Mouse (Mus musculus) spleen, postnatal 10 days (tissue): ENCODE measurements around the gene Nom1.
A peak's percentile ranks its signal among the peaks of the same experiment; 100 is the strongest.
"Not testable (repeated sequence)": the region's sequence is repeated elsewhere in the genome, so short reads cannot be mapped to it uniquely, and the experiment has no call there.

ENCODE experiments used
- DNase-seq, 2 experiments: peaks; one replicate each; pipeline ENCODE4 v3.0.0; 2021 to 2022; ENCODE audit warnings: low spot score in 2 of 2

Gene Nom1

DNA sequence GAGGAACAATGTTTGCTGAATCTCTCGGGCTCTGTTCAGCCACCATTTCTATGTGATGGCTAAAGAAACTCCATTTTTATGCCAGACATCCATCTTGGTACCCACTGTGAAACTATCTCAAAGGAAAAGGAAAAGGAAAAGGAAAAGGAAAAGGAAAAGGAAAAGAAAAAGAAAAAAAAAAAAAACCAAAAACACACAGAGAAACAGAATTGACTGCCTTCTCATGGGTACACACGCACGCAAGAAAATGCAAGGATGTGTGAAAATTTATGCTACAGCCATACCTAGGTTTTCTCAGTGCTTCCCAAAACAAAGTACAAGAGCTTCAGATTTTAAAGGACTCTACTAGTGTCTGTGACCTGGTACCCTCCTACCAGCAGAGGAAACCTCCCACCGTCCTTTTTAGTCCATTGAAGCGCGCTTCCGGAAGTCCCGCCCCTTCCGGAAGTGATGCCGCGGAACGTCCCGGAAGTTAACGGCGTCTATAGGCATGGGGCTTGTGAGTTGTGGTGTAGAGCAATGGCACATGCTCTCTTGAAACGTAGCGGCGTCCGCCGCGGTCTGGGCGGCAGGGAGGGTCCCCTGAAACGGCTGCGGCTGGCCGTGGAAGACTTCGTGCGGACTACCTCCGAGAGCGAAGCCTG, at the start of gene Nom1:
Gene Nom1 (plus strand): TSS at position 437 of the 644 bp plus-strand sequence.
- peak; percentile 81 to 91 for DNase-seq

DNA sequence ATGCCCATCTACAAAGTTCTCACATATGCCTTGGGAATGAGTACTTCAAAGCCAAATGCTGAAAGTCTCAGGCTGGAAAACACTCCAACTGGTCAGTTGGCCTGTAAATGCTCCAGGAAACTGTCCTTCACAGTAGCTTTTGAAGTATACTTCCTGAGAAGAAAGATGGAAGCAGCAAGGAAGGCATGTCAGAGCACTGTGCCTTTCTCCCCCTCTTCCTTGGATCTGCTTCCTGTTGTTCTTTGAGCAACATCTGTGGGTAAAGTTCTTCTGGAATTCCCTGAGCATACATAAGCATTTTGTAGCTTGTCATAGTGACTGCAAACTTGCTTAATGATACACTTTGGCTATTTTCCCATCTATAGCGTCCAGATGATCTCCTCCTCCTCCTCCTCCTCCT, 46.9 kb upstream of the Nom1 start:
- DNase-seq, result no peak

DNA sequence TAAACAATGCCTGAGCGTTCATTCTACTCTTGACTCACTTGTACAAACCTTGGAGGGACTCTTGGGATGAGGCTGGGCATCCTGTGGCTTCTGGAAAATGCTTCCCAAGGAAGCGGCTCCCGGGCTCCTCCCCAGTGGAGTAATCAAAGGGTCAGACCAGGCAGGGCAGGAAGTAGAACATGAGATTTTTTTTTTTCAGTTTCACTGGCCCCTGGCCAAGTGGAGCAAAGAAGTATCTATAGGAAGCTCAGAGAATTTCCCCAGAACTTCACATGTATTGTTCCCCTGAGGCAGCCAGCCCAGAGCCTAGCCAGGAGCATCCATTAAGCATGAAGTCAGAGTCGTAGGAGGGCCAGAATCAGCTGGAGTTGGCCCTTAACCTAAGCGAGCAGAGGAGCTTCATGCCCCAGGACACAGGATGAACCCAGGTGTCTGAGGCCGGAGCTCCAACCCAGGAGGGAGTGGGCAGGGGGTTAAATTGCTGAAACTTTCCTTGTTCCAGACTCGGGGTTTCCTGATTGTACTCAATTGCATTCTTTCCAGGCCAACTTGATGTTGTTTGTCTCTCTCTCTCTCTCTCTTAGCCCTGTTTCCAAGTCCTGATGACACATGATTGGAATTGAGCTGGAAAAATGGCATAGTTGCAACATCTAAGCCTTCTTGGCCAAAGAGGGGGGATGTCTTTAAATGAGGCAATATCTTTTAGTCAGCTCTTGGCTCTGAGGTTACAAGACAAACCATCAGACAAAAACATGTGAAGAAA, 46.1 kb upstream of the Nom1 start:
- DNase-seq, result no peak

DNA sequence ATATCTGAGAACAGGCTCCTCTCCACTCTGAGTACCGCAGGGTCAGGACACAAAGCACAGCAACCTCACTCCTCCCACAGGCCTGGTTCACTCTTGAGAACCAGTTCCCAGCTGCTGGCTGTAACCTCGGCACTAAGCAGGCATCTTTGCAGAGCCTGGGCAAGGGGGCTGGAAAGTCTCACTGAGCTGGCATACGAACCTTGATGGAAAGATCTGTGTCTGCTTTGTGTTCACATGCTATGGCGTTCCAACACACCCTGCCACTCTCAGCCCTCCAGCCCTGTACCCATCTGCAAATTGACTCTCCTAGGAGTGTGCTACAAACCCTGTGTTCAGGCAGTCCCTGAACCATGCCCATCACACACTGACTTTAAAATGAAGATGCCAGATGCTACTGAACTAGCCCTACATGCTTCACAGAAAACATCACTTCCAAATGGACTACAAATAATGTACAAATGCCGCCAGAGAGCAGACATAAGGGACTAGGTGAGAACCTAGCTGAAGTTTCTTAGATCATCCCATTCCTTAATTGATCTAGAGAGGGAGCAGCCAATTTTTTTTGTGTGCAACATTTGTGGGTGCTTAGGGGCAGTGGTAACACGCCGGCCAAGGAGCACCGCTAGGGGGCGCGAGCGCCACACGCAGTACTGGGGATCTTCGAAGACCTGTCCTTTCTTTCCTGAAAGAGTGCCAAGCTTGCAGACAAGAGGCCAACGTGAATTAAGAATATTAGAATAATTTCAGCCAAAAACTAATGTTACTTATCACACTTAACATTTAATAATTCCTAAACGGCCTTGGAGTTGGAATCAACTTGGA, 45.3 kb upstream of the Nom1 start:
- peak; percentile 69 to 88 for DNase-seq

DNA sequence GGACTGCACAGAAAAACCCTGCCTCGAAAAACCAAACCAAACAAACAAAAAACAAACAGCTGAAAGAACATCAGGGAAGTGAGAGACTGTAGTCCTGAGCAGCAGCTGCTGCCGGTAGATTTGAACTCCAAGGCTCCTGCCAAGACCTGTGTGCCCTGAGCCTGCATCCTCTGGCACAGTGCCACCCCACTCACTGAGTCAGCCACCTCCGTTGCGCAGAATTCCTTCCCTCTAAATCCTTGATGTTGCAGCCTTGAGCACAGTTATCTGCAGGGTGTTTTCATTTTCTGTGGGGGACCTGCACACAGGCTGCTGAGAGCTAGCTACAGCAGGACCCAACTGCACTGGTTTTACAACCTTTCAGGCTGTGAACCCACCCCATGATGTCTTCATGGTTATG, 36.0 kb upstream of the Nom1 start:
- DNase-seq, result no peak

DNA sequence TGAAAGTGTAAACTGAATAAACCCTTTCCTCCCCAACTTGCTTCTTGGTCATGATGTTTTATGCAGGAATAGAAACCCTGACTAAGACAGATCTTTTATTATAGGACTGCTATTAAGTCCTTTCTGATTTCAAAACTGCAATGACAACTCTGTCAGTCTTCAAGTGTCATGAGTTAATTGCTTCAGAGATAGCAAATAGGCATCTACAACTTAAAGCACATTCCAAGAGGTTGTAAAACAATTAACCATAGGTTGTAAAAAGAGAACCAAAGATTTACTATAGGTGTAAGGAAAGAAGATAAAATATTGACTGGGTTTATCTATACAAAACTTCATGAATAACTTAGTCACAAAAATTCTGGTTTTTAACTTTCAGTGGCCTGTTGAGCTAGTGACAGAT, 23.6 kb upstream of the Nom1 start:
- DNase-seq, result no peak

DNA sequence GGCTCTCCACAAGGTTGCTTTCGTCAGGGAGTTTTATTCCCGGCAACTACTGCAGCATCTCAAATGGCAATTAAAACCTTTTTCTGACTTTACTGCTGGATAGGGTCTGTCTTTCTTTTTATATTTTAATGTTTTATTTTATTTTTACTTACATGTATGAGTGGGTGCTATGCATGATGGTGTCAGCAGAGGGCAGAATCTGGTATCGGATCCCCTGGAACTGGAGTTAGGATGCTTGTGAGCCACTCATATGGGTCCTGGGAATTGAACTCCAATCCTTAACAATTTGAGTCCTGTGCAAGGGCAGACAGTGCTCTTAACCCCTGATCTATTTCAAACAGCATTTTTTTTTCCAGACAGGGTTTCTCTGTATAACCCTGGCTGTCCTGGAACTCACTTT, 21.4 kb upstream of the Nom1 start:
- no peak for DNase-seq

DNA sequence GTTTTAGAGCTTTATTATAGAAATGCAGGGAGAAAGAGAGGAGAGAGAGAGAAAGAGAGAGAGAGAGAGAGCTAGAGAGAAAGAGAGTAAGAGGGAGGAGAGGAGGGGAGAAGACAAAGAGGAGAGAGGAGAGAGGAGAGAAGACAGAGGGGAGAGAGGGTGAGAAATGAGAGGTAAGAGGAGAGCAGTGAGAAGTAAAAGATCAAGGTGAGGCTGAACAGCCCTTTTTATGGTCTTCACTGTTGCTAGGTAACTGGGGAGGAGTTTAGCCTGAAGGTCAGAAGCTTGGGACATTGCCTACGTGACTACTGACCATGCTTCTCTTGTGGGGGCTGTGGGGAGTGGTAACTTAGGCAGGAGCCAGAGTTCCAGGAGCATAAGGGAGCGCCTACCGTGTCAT, 11.1 kb upstream of the Nom1 start:
- not testable (repeated sequence) for DNase-seq

DNA sequence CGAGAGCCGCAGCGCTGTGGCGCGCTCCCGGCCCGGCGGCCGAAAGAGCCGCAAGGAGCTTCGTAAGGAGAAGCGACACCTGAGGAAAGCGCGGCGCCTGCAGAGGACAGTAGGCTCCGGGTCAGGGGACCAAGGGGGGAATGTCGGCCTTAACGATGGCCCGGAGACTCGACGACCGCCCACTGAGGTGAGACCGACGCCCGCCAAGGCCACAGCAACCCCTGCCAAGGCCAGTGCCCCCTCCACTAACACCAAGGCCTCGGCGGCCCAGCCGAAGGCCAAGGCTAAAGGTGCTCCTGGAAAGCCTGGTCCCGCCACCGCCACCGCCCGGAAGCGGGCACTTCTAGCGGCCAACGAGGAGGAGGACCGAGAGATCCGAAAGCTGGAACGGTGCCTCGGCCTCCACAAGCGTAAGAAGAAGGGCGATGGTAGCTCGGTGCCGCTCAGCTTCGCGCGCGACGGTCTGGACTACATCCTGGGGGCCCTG, 451 bp downstream of the Nom1 start:
- DNase-seq, result peak; percentile 56 to 60

DNA sequence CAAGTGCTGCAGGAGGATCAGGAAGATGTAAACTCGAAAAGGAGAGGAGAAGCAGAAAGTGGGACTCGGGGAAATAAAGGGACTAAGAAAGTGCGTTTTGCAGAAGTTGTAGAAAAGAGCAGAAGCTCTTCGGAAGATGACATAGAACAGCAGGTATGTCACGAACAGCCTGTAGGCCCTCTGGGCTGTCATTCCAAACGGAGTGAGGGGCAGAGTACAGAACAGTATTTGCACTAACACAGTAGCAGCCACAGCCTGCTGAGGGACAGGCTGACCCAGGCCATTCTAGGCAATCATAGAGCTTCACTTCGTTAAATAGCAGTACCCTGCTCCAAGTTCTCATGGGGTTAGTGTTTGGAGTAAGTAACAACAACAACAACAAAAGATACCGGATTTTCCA, 1.0 kb downstream of the Nom1 start:
- no peak for DNase-seq

DNA sequence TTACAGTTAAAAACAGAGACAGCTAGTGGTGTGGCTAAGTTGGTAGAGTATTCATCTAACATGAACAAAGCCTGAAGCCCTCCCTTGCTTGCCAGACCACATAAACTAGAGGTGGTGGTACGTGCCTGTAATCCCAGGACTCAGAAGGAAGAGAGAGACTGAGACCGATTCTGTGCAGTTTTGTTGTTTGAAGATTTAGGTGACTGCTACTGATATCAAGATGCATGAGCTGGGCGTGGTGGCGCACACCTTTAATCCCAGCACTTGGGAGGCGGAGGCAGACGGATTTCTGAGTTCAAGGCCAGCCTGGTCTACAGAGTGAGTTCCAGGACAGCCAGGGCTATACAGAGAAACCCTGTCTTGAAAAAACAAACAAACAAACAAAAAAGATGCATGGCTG, 2.3 kb downstream of the Nom1 start:
- DNase-seq, result not testable (repeated sequence)

DNA sequence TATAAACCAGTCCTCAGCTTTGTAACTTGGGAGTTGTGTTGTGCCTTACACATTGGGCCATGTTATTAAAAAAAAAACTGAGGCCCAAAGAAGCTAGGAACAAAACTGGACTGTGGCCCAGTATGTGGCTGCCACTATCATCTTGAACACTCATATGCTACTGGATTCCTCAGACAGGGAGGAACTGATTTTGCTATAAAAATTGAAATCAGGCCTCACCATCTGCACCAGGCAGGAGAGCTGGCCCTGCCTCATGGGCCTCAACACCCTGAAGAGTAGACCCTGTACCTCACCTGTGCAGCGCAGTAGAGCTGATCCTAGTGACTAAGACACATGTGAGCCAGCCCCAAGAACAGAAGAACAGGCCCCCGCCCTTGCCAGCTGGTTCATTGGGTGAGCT, 10.8 kb downstream of the Nom1 start:
- no peak for DNase-seq

DNA sequence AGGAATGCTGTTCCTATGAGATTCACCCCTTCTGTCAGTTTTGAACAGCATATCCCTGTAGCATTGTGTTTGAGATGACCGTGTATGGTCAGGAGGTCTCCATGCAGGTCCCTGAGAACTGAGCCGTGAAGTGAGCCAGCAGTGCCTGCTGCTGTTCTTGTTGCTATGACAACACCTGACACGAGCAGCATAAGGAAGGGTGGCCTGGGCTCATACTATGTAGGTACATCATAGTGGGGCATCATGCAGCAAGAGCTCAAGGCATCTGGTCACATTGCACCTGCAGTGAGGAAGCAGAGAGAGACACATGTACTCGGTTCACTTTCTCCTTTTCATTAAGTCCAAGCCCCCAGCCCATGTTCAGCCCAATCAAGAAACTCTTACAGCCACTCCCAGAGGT, 17.9 kb downstream of the Nom1 start:
- DNase-seq, result no peak

DNA sequence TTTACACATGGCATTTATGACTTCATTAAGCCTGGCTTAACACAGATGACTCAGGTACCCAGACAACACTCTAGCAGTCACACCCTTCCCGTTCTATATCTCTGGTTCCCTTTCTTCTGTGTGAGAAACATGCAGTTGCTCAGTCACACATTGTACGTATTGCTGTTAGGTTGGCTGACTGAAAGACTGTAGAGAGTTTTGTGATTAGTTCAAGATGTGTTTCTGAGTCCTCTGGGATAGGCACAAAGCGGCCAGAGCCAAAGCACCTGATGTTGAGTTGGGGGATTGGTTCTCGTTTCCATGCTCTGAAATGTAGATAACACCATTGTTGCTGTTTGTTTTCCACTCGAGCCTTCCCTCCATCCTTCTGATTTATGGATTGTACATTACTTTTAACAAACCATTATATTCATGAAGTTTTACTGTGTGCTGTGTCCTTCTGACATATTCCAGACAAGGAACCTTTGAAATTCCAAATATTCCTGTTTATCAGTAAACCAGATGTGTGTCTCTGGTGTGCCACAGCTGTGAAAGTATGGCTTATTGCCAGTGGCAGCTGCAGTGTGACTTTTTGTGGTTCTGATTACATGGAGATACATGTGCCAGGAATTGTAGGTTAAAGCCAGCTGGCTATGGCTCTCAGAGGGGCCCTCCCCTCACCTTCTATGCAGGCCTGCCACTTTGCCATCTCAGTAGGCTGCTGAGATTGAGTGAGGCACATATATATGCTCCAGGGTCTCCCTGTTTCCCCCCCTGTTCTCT, 22.6 kb downstream of the Nom1 start:
- DNase-seq, result no peak

DNA sequence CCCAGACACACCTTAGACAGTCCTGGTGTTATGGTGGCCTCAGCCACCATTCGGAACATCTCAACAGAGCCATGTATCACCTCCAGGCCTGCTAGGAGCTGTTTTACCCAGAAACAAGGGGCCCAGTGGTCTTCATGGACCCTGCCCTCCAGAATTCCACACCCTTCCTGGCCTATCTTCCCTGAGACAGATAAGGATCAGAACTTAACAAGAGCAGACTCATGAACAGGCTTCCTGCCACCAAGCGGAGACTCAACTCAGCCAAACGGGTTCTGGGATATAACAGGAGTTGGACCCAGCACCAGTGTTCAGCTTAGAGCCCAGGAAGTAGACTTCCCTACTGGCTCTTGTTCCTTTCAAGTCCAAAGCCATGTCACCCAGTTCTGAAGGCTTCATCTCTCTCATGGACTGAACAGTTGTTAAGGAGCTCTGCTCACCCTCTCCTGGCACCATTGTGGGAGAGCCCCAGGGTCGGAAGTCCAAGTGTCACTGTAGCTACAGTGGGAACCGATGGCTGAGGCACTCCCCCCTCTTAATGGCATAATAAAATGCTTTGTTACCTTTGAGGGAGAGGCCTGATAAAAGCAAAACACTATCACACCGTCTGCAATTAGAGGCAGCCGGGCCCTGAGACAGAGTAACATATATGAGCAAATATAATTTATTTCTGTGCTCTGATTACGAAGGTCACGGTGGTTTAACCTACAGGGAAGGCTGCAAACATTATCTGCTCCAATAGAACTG, 28.7 kb downstream of the Nom1 start:
- no peak for DNase-seq

DNA sequence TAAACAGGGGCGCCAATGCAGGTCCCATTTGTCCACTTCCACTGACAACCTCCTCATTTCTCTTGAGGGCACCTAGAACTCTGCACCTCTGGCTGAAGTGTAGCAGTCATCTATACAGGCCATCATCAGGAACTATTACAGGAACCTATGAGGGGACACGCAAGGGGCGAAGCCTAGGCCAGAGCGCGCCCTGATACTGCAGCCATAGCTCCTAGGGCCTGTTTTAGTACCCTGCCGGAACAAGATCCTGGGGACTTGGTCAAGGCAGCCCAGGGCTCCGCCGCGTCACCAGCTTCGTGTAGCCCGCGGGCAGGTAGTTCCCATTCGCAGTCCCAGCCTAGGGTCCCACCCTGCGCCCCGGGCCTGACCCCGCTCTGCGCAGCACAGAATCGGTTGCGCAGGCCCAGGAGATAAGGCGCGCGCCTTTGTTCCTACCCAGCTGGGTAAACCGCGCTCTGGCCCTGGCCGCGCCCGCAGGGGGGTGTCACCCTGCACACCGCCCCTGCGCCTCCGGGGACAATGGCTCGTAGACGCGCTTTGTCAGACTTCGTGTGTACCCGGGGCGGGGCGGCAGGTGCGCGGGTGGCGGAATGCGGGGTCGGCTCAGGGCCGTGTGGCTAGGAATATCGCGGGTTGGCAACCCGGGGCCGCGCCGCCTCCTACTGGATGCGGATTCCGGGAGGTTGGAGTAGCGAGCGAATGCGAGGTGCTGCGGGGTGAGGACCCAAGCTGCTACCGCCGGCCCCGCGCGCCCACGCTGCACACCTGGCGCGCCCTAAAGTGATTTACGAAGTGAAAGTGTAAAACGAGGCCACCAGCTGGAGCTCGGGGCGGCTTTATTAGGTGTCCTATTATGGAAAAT, 33.3 kb downstream of the Nom1 start:
- DNase-seq, result no peak

DNA sequence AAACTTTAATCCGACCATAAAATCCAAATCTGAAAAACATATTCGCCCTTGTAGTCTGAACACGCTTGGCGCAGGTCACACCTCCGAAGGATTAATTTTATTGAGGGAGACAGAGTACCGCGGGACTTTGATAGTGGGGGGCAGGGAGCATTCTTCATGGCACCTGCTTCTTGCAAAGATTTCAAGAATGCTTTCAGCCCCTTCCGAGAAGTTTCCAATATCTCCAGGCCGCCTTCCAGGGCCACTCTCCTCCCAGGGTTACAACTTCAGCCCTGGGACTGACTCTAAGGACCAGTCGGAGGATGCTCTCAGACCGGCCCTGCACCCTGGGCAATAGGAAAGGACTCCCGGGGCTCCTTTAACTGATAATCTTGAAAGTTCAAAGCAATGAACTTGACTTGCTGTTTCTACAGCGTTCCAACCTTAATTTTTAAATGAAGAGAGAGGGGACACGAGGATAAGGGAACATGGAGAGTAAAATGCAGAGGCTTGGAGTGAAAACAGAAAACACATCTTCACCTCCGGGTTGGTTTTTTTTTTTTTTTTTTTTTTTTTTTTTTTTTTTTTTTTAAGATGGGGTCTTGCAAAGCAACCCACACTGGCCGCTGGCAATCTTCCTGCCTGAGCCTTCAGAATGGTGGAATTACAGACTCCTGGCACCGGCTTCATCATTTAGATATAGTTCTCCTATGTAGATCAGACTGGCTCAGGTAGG, 34.0 kb downstream of the Nom1 start:
- no peak for DNase-seq

DNA sequence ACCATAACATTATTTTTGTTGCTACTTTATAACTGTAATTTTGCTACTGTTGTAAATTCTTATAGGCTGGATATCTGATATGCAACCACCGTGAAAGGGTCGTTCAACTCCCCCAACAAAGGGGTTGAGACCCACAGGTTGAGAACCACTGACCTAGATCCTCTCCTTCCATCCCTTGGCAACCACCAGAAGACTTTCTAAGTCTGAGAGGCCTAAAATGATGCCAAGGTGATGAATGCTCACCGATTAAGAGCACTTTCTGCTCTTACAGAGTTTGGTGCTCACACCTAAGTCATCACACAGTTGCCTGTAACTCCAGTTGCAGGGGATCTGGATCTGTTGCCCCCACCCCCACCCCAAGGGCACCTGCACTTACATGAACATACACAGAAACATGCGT, 35.0 kb downstream of the Nom1 start:
- no peak for DNase-seq

DNA sequence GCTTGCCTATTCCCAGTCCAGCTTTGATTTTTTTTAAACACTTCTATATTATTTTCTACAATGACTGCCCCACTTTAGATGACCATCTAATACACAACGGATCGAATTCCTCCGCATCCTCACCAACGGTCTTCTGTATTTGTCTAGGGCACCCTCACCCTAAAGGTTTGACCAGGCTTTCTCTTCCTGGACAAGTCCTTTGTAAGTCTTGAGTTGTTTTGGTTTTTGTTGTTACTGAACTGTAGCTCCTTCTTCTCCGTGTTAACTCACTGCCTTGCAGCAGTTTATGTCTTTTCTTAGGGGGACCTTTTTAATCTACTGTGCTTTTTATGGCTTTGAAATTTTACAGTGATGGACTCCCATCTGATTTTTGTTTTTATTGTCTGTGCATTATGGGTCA, 35.8 kb downstream of the Nom1 start:
- DNase-seq, result no peak
